Comparison of ENCODE assay signal across 21 mouse cellular contexts in genomic region chr6:148937693-148938092, GRCm38 (mm10). TPM values are rescaled to one million over a fixed set of nuclear protein-coding genes. Genes with fewer than 3 reads are reported as not detected.
A peak's percentile ranks its signal among the peaks of the same experiment; 100 is the strongest.
DNase-seq lines count a peak whose midpoint lies in the region; ATAC-seq and TF ChIP-seq lines count a peak whose summit lies in the region.
"Had no signal": no experiment of that assay in that cellular context is flagged by ENCODE, and none has a peak within 500 bp of the region (broad histone marks: within the 10 kb centered on the region; RNA-seq: fewer than 3 reads in every experiment).

No protein-coding gene starts in this region.

- TF ChIP-seq POLR2A in CH12.LX (IDR thresholded peaks at IDR 0.05; ENCODE audit: low read depth, low read length), result no peak

- H3K27ac ChIP-seq in intestine, embryonic 16.5 days (ENCODE audit: low read length), result 0 out of 2 replicates have a peak overlapping the region, but pooled peaks have one; percentile 40
- no peak overlapping the region for H3K27ac ChIP-seq in intestine, embryonic 15.5 days
- no peak overlapping the region for H3K27ac ChIP-seq in liver, embryonic 11.5 days (ENCODE audit: low read depth, low read length)
- no peak overlapping the region for H3K27ac ChIP-seq in liver, embryonic 12.5 days
- no peak overlapping the region for H3K27ac ChIP-seq in CH12.LX (ENCODE audit: insufficient read depth, low read depth)
- H3K27ac ChIP-seq: embryonic facial prominence, embryonic 10.5 days; embryonic facial prominence, embryonic 12.5 days; forebrain, embryonic 13.5 days; forebrain, embryonic 15.5 days had no signal

- peak; percentile 54; the same call in 1 of the 2 replicates for TF ChIP-seq EP300 in CH12.LX (IDR thresholded peaks at IDR 0.05; ENCODE audit: low read length)

- H3K27me3 ChIP-seq in intestine, embryonic 16.5 days (replicated peaks; ENCODE audit: control insufficient read depth, insufficient read depth, low read length), result no peaks in the 10 kb centered on the region
- no peaks in the 10 kb centered on the region for H3K27me3 ChIP-seq in intestine, embryonic 15.5 days (replicated peaks)
- no peaks in the 10 kb centered on the region for H3K27me3 ChIP-seq in liver, embryonic 11.5 days (replicated peaks; ENCODE audit: control insufficient read depth, insufficient read depth, low read length)
- no peaks in the 10 kb centered on the region for H3K27me3 ChIP-seq in liver, embryonic 12.5 days (replicated peaks)
- no peaks in the 10 kb centered on the region for H3K27me3 ChIP-seq in CH12.LX (replicated peaks)
- H3K27me3 ChIP-seq: embryonic facial prominence, embryonic 12.5 days; forebrain, embryonic 13.5 days; forebrain, embryonic 15.5 days had no signal

- no peak for ATAC-seq in intestine, embryonic 16.5 days
- ATAC-seq in intestine, embryonic 15.5 days, result no peak
- peak; percentile 44; the same call in 1 of the 2 replicates for ATAC-seq in liver, embryonic 11.5 days (replicated peaks; ENCODE audit: low FRiP score)
- no peak for ATAC-seq in liver, embryonic 12.5 days
- ATAC-seq: CD4-positive, CD25-positive, alpha-beta regulatory T cell, adult 4 months; forebrain, embryonic 13.5 days; forebrain, embryonic 15.5 days; forebrain, postnatal 0 days had no signal

- in situ Hi-C loops in CH12.LX (cut with MboI; ENCODE audit: low pct_ligation_motif_present, low pct_unique_long_range_greater_than_20kb, low sequenced_read_pairs), result loop anchor here (25.0 kb wide), 1 partner anchor 175 kb away; the partner anchor contains the start of gene Dennd5b

- H3K9ac ChIP-seq in intestine, embryonic 16.5 days (ENCODE audit: low read depth, low read length), result no peak overlapping the region
- no peak overlapping the region for H3K9ac ChIP-seq in intestine, embryonic 15.5 days
- H3K9ac ChIP-seq in liver, embryonic 11.5 days (ENCODE audit: low read depth, low read length), result no peak overlapping the region
- no peak overlapping the region for H3K9ac ChIP-seq in liver, embryonic 12.5 days
- no peak overlapping the region for H3K9ac ChIP-seq in CH12.LX (ENCODE audit: insufficient read depth, low read depth)
- H3K9ac ChIP-seq: embryonic facial prominence, embryonic 12.5 days; forebrain, embryonic 13.5 days; forebrain, embryonic 15.5 days; forebrain, postnatal 0 days had no signal

- no peak for TF ChIP-seq CTCF in CH12.LX (conservative IDR thresholded peaks at IDR 0.05 in 1 of 2, IDR thresholded peaks at IDR 0.05 in 1 of 2; ENCODE audit: low read depth in 2 of 2, low read length in 2 of 2)

- H3K4me1 ChIP-seq in intestine, embryonic 16.5 days (ENCODE audit: control insufficient read depth, insufficient read depth, low read length), result peaks cover 29% of the 10 kb centered on the region
- peaks cover 9% of the 10 kb centered on the region for H3K4me1 ChIP-seq in intestine, embryonic 15.5 days (replicated peaks)
- H3K4me1 ChIP-seq in liver, embryonic 11.5 days (replicated peaks; ENCODE audit: control insufficient read depth, insufficient read depth, low read length), result peaks cover 24% of the 10 kb centered on the region
- peaks cover 49% of the 10 kb centered on the region for H3K4me1 ChIP-seq in liver, embryonic 12.5 days
- H3K4me1 ChIP-seq in CH12.LX (ENCODE audit: control insufficient read depth in 1 of 2, insufficient read depth in 2 of 2), result peaks cover 8 to 77% of the 10 kb centered on the region in 2 experiments

- H3K4me3 ChIP-seq in intestine, embryonic 16.5 days (ENCODE audit: low read length), result no peak overlapping the region
- H3K4me3 ChIP-seq in intestine, embryonic 15.5 days (replicated peaks), result no peak overlapping the region
- no peak overlapping the region for H3K4me3 ChIP-seq in liver, embryonic 11.5 days (ENCODE audit: low read depth, low read length)
- H3K4me3 ChIP-seq in liver, embryonic 12.5 days, result no peak overlapping the region
- no peak overlapping the region for H3K4me3 ChIP-seq in CH12.LX (replicated peaks in 1 of 3; ENCODE audit: low read depth in 2 of 3, low read length in 2 of 3, poor library complexity in 1 of 3)
- H3K4me3 ChIP-seq: embryonic facial prominence, embryonic 10.5 days; embryonic facial prominence, embryonic 12.5 days; forebrain, embryonic 13.5 days; forebrain, embryonic 15.5 days had no signal

- H3K9me3 ChIP-seq in intestine, embryonic 16.5 days (ENCODE audit: control insufficient read depth, low read length), result no peaks in the 10 kb centered on the region
- no peaks in the 10 kb centered on the region for H3K9me3 ChIP-seq in intestine, embryonic 15.5 days
- no peaks in the 10 kb centered on the region for H3K9me3 ChIP-seq in liver, embryonic 11.5 days (ENCODE audit: control insufficient read depth, low read length)
- H3K9me3 ChIP-seq in liver, embryonic 12.5 days (replicated peaks), result no peaks in the 10 kb centered on the region
- no peaks in the 10 kb centered on the region for H3K9me3 ChIP-seq in CH12.LX (replicated peaks; ENCODE audit: low read length)
- H3K9me3 ChIP-seq: embryonic facial prominence, embryonic 10.5 days; embryonic facial prominence, embryonic 12.5 days; forebrain, embryonic 13.5 days; forebrain, embryonic 15.5 days had no signal

- no peak for DNase-seq in liver, embryonic 11.5 days (ENCODE audit: low spot score)
- DNase-seq in CH12.LX (ENCODE audit: extremely low read depth), result no peak
- no peak for DNase-seq in testis, postnatal 14 days (ENCODE audit: low spot score)
- DNase-seq: adrenal gland, adult 2 months; adrenal gland, postnatal 10 days; adrenal gland, postnatal 25 days; B cell, adult 2 months; cerebellum, adult 11-12 months; cerebellum, adult 2 months; cerebellum, adult 9-10 months; cerebellum, postnatal 10 days; cerebellum, postnatal 25 days; forebrain, postnatal 0 days had no signal

- dilution Hi-C loops in CH12.LX (cut with MboI; ENCODE audit: extremely low pct_ligation_motif_present, extremely low pct_unique_long_range_greater_than_20kb, low sequenced_read_pairs), result no loop called here

- no peak for TF ChIP-seq RAD21 in CH12.LX (IDR thresholded peaks at IDR 0.05; ENCODE audit: low read depth, low read length)

- H3K4me2 ChIP-seq in intestine, embryonic 16.5 days (ENCODE audit: low read depth, low read length), result no peak overlapping the region
- no peak overlapping the region for H3K4me2 ChIP-seq in intestine, embryonic 15.5 days (replicated peaks)
- no peak overlapping the region for H3K4me2 ChIP-seq in liver, embryonic 11.5 days
- H3K4me2 ChIP-seq in liver, embryonic 12.5 days, result no peak overlapping the region
- peak overlapping the region; percentile 38; the same call in 1 of the 2 replicates for H3K4me2 ChIP-seq in CH12.LX (ENCODE audit: insufficient read depth, low read depth, poor library complexity, severe bottlenecking)
- H3K4me2 ChIP-seq: embryonic facial prominence, embryonic 12.5 days; forebrain, embryonic 13.5 days; forebrain, embryonic 15.5 days had no signal

- H3K79me2 ChIP-seq in CH12.LX (replicated peaks; ENCODE audit: control insufficient read depth, extremely low read depth, insufficient read depth, poor library complexity, severe bottlenecking), result peaks cover 71% of the 10 kb centered on the region

- no peaks in the 10 kb centered on the region for H3K36me3 ChIP-seq in intestine, embryonic 16.5 days (ENCODE audit: control insufficient read depth, insufficient read depth, low read length)
- no peaks in the 10 kb centered on the region for H3K36me3 ChIP-seq in intestine, embryonic 15.5 days
- H3K36me3 ChIP-seq in liver, embryonic 11.5 days (ENCODE audit: control insufficient read depth, insufficient read depth, low read length), result peaks cover 2% of the 10 kb centered on the region; the same call in 1 of the 2 replicates
- H3K36me3 ChIP-seq in liver, embryonic 12.5 days, result peaks cover 23% of the 10 kb centered on the region
- H3K36me3 ChIP-seq in CH12.LX (replicated peaks in 1 of 2; ENCODE audit: control insufficient read depth in 1 of 2, insufficient read depth in 1 of 2, low read length in 1 of 2), result peaks cover 0 to 53% of the 10 kb centered on the region in 2 experiments
- H3K36me3 ChIP-seq: embryonic facial prominence, embryonic 12.5 days; forebrain, embryonic 15.5 days had no signal

- WGBS in intestine, embryonic 16.5 days, result 32% methylated on average over 1 of the region's 1 CpGs
- WGBS in intestine, embryonic 15.5 days, result 33% methylated on average over 1 of the region's 1 CpGs
- WGBS in liver, embryonic 11.5 days, result 44% methylated on average over 1 of the region's 1 CpGs
- WGBS in liver, embryonic 12.5 days (ENCODE audit: insufficient replicate concordance), result 21% methylated on average over 1 of the region's 1 CpGs

TF ChIP-seq in CH12.LX, 34 proteins besides CTCF, POLR2A, EP300 and RAD21 (continues in another document):
- TF ChIP-seq MEF2A (IDR thresholded peaks at IDR 0.05; ENCODE audit: borderline replicate concordance, low read depth, low read length), result peak; percentile 69
- no peak for TF ChIP-seq ZKSCAN1 (IDR thresholded peaks at IDR 0.05; ENCODE audit: borderline replicate concordance, low read depth, low read length)
- no peak for TF ChIP-seq PAX5 (IDR thresholded peaks at IDR 0.05; ENCODE audit: low read length)
- 0 out of 2 replicates have a peak, but pooled peaks have one; percentile 25 for TF ChIP-seq MAX (IDR thresholded peaks at IDR 0.05; ENCODE audit: low read length)
- no peak for TF ChIP-seq E2F4 (IDR thresholded peaks at IDR 0.05; ENCODE audit: insufficient replicate concordance, low read depth, low read length)
- no peak for TF ChIP-seq RCOR1 (conservative IDR thresholded peaks at IDR 0.05; ENCODE audit: low read depth, low read length)
- TF ChIP-seq MXI1 (IDR thresholded peaks at IDR 0.05; ENCODE audit: low read depth, low read length), result no peak
- 0 out of 2 replicates have a peak, but pooled peaks have one; percentile 52 for TF ChIP-seq MYC (IDR thresholded peaks at IDR 0.05; ENCODE audit: low read depth, low read length)

RNA-seq across cellular contexts. Expression of gene Sinhcaf, which starts 8.6 kb away (rescaled TPM):
- polyA plus RNA-seq in intestine, embryonic 16.5 days (2015; fragmentation: Nextera tagmentation; extraction: Ambion mirVana), result 76.8 and 88.5 TPM in 2 replicates
- polyA plus RNA-seq in intestine, embryonic 15.5 days (2015; fragmentation: Nextera tagmentation; extraction: Ambion mirVana), result 96.9 and 106 TPM in 2 replicates
- polyA plus RNA-seq in liver, embryonic 11.5 days (2014; fragmentation: Nextera tagmentation; extraction: Ambion mirVana), result 102 and 104 TPM in 2 replicates
- 44.0 and 45.4 TPM in 2 replicates for polyA plus RNA-seq in liver, embryonic 12.5 days (2016; fragmentation: Nextera tagmentation; extraction: Ambion mirVana)
- total RNA-seq in CH12.LX (2012; rRNA removed) (57.5 and 66.6 TPM in 2 replicates), CH12.LX (2014; rRNA removed) (140 and 146 TPM in 2 replicates)
- polyA plus RNA-seq in CH12.LX (2012; ENCODE audit: insufficient read length, low read depth), result 64.7 and 82.3 TPM in 2 replicates

RNA-seq across cellular contexts. Expression of gene Caprin2, which starts 41.7 kb away (rescaled TPM):
- polyA plus RNA-seq in intestine, embryonic 16.5 days (2015; fragmentation: Nextera tagmentation; extraction: Ambion mirVana), result 12.1 and 14.1 TPM in 2 replicates
- 13.9 and 14.4 TPM in 2 replicates for polyA plus RNA-seq in intestine, embryonic 15.5 days (2015; fragmentation: Nextera tagmentation; extraction: Ambion mirVana)
- polyA plus RNA-seq in liver, embryonic 11.5 days (2014; fragmentation: Nextera tagmentation; extraction: Ambion mirVana), result 7.9 and 10.3 TPM in 2 replicates
- 9.7 and 10.8 TPM in 2 replicates for polyA plus RNA-seq in liver, embryonic 12.5 days (2016; fragmentation: Nextera tagmentation; extraction: Ambion mirVana)
- total RNA-seq in CH12.LX (2012; rRNA removed), result 0.92 and 0.93 TPM in 2 replicates
- 2.0 TPM in 2 replicates for total RNA-seq in CH12.LX (2014; rRNA removed)
- 2.9 and 3.2 TPM in 2 replicates for polyA plus RNA-seq in CH12.LX (2012; ENCODE audit: insufficient read length, low read depth)
